Mouse (Mus musculus): ENCODE results near the gene Prrx1. TPM values are rescaled to one million over a fixed set of nuclear protein-coding genes. Genes with fewer than 3 reads are reported as not detected.

The Prrx1 gene
- polyA plus RNA-seq, 1 experiment from 2014 or later, result 2.7 TPM

DNA sequence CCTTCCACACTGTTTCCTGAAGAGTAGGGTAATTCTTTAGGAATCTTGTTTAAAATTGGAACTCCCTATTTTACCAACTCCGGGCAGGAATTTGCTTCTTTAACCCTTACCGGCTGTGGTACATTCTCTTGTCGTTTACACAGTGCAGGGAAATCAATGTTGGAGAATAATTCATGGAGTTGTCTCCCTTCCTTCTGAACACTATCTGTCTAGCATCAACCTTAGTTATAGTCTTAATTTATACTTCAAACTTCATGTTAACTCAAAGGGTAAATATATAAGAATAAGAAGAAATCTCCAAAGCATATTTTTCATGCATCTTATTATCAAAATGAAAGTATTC, 25.7 kb upstream of the Prrx1 start:
- DNase-seq (ENCODE audit: low spot score) (no peak), ATAC-seq (ENCODE audit: low FRiP score, low TSS enrichment) (no peak)
- 21% methylated on average over 3 of the region's 3 CpGs for WGBS
- no peak overlapping the region for H3K4me3 ChIP-seq (ENCODE audit: low read depth, low read length)
- H3K36me3 ChIP-seq (ENCODE audit: control insufficient read depth, insufficient read depth, low read length), result no peaks in the 10 kb centered on the region
- no peaks in the 10 kb centered on the region for H3K4me1 ChIP-seq (replicated peaks; ENCODE audit: control insufficient read depth, insufficient read depth)
- H3K27me3 ChIP-seq (ENCODE audit: control insufficient read depth, insufficient read depth, low read length), result no peaks in the 10 kb centered on the region
- TF ChIP-seq EP300 (optimal IDR thresholded peaks at IDR 0.05) (no peak), CTCF (IDR thresholded peaks at IDR 0.05; ENCODE audit: low read depth) (no peak)
- no peak overlapping the region for H3K9ac ChIP-seq (ENCODE audit: low read length)
- H3K4me2 ChIP-seq (replicated peaks; ENCODE audit: low read depth), result no peak overlapping the region
- no peaks in the 10 kb centered on the region for H3K9me3 ChIP-seq (ENCODE audit: control insufficient read depth, low read length)
- no peak overlapping the region for H3K27ac ChIP-seq (replicated peaks)

DNA sequence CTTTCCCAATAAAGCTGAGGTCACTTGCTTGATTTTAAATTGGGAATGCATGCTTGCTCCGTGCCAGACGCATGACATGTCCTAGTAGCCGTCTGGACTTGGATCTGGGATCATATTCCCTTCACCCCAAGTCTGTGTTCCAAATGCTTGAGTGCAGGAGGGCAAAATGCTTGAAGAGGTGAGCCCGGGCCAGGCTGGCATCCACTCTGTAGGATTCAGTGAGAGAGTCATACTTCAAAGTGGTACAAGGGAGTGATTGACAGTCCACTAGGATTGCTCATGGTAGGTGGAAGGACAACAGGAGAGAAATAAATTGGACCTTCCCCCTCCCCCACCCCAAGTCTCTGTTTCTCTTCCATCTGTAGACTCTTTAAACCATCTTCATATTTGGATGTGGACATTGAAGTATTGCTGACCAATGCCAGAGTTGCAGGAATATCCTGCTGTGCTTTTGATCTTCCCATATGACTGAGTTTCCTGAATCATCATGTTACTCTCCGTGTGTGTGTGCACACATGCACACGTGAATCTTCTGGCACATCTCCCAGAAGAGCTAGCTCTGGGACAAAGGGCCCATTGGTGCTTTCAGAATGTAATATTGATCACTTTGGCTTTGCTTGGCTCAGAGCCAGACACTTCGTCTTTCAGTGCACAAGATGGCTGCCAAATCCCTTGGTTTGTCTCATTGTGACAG, 25.2 kb upstream of the Prrx1 start:
- no peaks in the 10 kb centered on the region for H3K9me3 ChIP-seq (ENCODE audit: control insufficient read depth, low read length)
- H3K27ac ChIP-seq (replicated peaks), result no peak overlapping the region
- no peak overlapping the region for H3K4me2 ChIP-seq (replicated peaks; ENCODE audit: low read depth)
- no peak for ATAC-seq (ENCODE audit: low FRiP score, low TSS enrichment)
- TF ChIP-seq CTCF (IDR thresholded peaks at IDR 0.05; ENCODE audit: low read depth) (no peak), EP300 (optimal IDR thresholded peaks at IDR 0.05) (no peak)
- no peaks in the 10 kb centered on the region for H3K36me3 ChIP-seq (ENCODE audit: control insufficient read depth, insufficient read depth, low read length)
- H3K27me3 ChIP-seq (ENCODE audit: control insufficient read depth, insufficient read depth, low read length), result no peaks in the 10 kb centered on the region
- DNase-seq (ENCODE audit: low spot score), result no peak
- H3K9ac ChIP-seq (ENCODE audit: low read length), result no peak overlapping the region
- 58% methylated on average over 7 of the region's 7 CpGs for WGBS
- H3K4me1 ChIP-seq (replicated peaks; ENCODE audit: control insufficient read depth, insufficient read depth), result no peaks in the 10 kb centered on the region
- no peak overlapping the region for H3K4me3 ChIP-seq (ENCODE audit: low read depth, low read length)

DNA sequence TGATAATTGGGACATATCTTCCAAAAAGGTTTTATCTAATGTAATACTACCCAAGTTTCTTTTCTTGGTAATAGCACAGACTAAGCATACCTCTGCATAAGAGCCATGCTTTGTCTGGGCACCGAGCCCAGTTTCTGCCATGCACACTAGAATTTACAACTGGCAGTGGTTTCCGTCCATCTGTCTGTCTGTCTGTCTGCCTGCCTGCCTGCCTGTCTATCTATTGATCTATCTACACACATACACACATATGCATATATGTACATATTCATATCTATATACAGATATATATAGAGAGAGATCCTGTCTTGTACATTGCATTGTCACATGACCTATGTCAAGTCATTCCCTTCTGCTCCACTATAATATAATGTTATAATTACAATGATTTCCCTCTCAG, 24.3 kb upstream of the Prrx1 start:
- ATAC-seq (ENCODE audit: low FRiP score, low TSS enrichment) (no peak), DNase-seq (ENCODE audit: low spot score) (no peak)
- Histone ChIP-seq H3K9ac (ENCODE audit: low read length) (no peak overlapping the region), H3K4me1 (replicated peaks; ENCODE audit: control insufficient read depth, insufficient read depth) (no peaks in the 10 kb centered on the region), H3K36me3 (ENCODE audit: control insufficient read depth, insufficient read depth, low read length) (no peaks in the 10 kb centered on the region), H3K27me3 (ENCODE audit: control insufficient read depth, insufficient read depth, low read length) (no peaks in the 10 kb centered on the region), H3K4me3 (ENCODE audit: low read depth, low read length) (no peak overlapping the region), H3K27ac (replicated peaks) (no peak overlapping the region), H3K4me2 (replicated peaks; ENCODE audit: low read depth) (no peak overlapping the region), H3K9me3 (ENCODE audit: control insufficient read depth, low read length) (no peaks in the 10 kb centered on the region)
- no peak for TF ChIP-seq CTCF (IDR thresholded peaks at IDR 0.05; ENCODE audit: low read depth)
- TF ChIP-seq EP300 (optimal IDR thresholded peaks at IDR 0.05), result no peak
- WGBS, result 74% methylated on average over 2 of the region's 2 CpGs

DNA sequence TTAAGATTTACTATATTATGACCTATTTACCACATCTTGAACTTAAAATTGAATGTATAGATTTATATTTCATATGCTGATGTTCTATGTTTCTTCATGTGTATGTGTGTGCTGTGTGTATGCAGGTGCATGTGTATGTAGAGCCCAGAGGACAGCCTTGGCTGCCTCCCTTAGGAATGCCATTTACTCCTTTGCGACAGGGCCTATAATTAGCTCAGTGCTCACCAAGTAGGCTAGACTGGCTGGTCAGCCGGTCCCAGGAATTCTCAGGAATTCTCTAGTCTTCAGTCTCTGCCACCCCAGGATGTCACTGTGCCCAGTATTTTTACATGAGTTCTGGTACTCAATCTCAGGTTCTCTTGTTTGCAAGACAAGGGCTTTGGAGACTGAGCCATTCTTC, 13.8 kb upstream of the Prrx1 start:
- WGBS, result 42% methylated on average over 2 of the region's 2 CpGs
- Histone ChIP-seq H3K9ac (ENCODE audit: low read length) (no peak overlapping the region), H3K27me3 (ENCODE audit: control insufficient read depth, insufficient read depth, low read length) (no peaks in the 10 kb centered on the region), H3K27ac (replicated peaks) (no peak overlapping the region), H3K4me2 (replicated peaks; ENCODE audit: low read depth) (no peak overlapping the region), H3K36me3 (ENCODE audit: control insufficient read depth, insufficient read depth, low read length) (no peaks in the 10 kb centered on the region), H3K4me1 (replicated peaks; ENCODE audit: control insufficient read depth, insufficient read depth) (no peaks in the 10 kb centered on the region), H3K9me3 (ENCODE audit: control insufficient read depth, low read length) (no peaks in the 10 kb centered on the region), H3K4me3 (ENCODE audit: low read depth, low read length) (no peak overlapping the region)
- no peak for DNase-seq (ENCODE audit: low spot score)
- TF ChIP-seq CTCF (IDR thresholded peaks at IDR 0.05; ENCODE audit: low read depth), result no peak
- TF ChIP-seq EP300 (optimal IDR thresholded peaks at IDR 0.05), result no peak
- ATAC-seq (ENCODE audit: low FRiP score, low TSS enrichment), result no peak

DNA sequence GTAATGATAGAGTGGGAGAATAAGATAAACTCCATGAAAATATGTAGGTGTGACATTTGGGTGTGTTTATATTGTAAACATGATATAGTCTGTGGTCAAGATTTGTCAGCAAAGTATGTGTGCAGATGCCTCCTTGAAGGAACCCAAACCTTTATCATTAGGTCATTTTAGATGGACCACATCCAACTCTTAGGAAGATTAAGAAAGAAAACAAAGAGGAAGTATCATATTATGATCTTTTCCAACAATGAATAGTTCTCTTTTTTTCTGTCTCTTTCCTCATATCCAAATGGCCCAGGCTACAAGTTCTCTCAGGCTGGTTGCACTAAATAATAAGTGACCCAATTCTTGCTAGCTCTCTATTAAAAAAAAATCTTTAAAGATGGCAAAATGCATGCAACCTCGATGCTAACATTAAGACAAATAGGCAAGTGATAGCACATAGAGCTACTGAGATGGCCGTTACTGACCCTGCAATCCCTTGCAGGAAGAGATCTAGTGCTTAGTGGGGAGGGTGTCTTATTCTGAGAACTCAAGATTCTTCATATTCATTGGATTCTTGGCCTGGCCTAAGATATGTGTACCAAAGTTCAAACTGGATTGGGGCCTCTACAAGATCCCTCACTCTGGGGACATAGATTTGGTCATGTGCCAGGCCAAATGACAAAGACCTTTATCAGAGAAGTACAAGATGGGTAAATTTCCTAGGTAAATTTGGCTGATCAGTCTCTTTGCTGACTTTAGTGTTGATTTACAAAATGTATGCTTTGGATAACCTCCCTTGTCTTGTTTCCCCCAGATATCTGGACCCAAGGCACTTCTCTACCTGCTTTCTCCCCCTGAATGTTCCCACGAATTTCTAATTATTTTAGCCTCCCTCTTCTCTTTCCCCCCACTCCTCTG, 6.4 kb upstream of the Prrx1 start:
- no peak overlapping the region for H3K4me2 ChIP-seq (replicated peaks; ENCODE audit: low read depth)
- no peaks in the 10 kb centered on the region for H3K36me3 ChIP-seq (ENCODE audit: control insufficient read depth, insufficient read depth, low read length)
- H3K4me1 ChIP-seq (replicated peaks; ENCODE audit: control insufficient read depth, insufficient read depth), result no peaks in the 10 kb centered on the region
- DNase-seq (ENCODE audit: low spot score), result no peak
- peaks cover 2% of the 10 kb centered on the region; the same call in 1 of the 2 replicates for H3K27me3 ChIP-seq (ENCODE audit: control insufficient read depth, insufficient read depth, low read length)
- no peak overlapping the region for H3K9ac ChIP-seq (ENCODE audit: low read length)
- H3K27ac ChIP-seq (replicated peaks), result no peak overlapping the region
- 62% methylated on average over 3 of the region's 3 CpGs for WGBS
- H3K9me3 ChIP-seq (ENCODE audit: control insufficient read depth, low read length), result no peaks in the 10 kb centered on the region
- no peak for ATAC-seq (ENCODE audit: low FRiP score, low TSS enrichment)
- no peak overlapping the region for H3K4me3 ChIP-seq (ENCODE audit: low read depth, low read length)
- TF ChIP-seq EP300 (optimal IDR thresholded peaks at IDR 0.05) (no peak), CTCF (IDR thresholded peaks at IDR 0.05; ENCODE audit: low read depth) (no peak)

DNA sequence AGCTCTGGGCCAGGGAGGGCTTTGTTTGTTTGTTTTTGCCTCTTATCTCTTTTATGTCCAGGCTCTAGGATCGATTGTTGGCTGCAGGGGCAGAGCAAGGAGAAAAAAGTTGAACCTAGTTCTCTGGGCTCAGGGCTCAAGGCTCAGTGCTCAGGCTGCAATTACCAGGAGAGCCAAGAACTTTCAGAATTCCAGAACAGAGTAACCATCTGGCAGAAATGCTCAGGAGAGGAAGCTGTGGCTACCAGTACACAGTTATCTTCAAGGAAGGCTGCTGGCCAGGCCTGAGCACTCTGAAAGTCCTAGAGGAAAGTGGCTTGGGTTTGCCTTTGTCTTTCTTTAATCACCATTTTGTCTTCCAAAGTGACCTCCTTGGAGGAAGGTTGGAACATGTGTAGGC, 3.4 kb upstream of the Prrx1 start:
- Histone ChIP-seq H3K4me1 (replicated peaks; ENCODE audit: control insufficient read depth, insufficient read depth) (no peaks in the 10 kb centered on the region), H3K4me2 (replicated peaks; ENCODE audit: low read depth) (no peak overlapping the region), H3K36me3 (ENCODE audit: control insufficient read depth, insufficient read depth, low read length) (no peaks in the 10 kb centered on the region), H3K27me3 (ENCODE audit: control insufficient read depth, insufficient read depth, low read length) (peaks cover 2% of the 10 kb centered on the region; the same call in 1 of the 2 replicates), H3K27ac (replicated peaks) (no peak overlapping the region), H3K4me3 (ENCODE audit: low read depth, low read length) (no peak overlapping the region), H3K9me3 (ENCODE audit: control insufficient read depth, low read length) (no peaks in the 10 kb centered on the region), H3K9ac (ENCODE audit: low read length) (no peak overlapping the region)
- ATAC-seq (ENCODE audit: low FRiP score, low TSS enrichment) (no peak), DNase-seq (ENCODE audit: low spot score) (no peak)
- TF ChIP-seq EP300 (optimal IDR thresholded peaks at IDR 0.05) (no peak), CTCF (IDR thresholded peaks at IDR 0.05; ENCODE audit: low read depth) (no peak)
- WGBS, result 28% methylated on average over 1 of the region's 1 CpGs

Data from stomach, postnatal 0 days (tissue).